Comparison of ENCODE assay signal across 15 mouse cellular contexts in genomic region chr14:33639357-33639756, GRCm38 (mm10). TPM values are rescaled to one million over a fixed set of nuclear protein-coding genes. Genes with fewer than 3 reads are reported as not detected.
DNase-seq lines count a peak whose midpoint lies in the region; ATAC-seq and TF ChIP-seq lines count a peak whose summit lies in the region.
"Had no signal": no experiment of that assay in that cellular context is flagged by ENCODE, and none has a peak within 500 bp of the region (broad histone marks: within the 10 kb centered on the region; RNA-seq: fewer than 3 reads in every experiment).

No protein-coding gene starts in this region.

- 74% methylated on average over 5 of the region's 5 CpGs for WGBS in forebrain, embryonic 14.5 days
- WGBS in forebrain, embryonic 11.5 days: 81% methylated on average over 5 of the region's 5 CpGs

- no peak overlapping the region for H3K9ac ChIP-seq in forebrain, embryonic 14.5 days (ENCODE audit: low read length)
- H3K9ac ChIP-seq in forebrain, embryonic 11.5 days (ENCODE audit: low read length): no peak overlapping the region
- H3K9ac ChIP-seq in CH12.LX (ENCODE audit: insufficient read depth, low read depth): no peak overlapping the region
- H3K9ac ChIP-seq: heart, embryonic 13.5 days; neural tube, embryonic 12.5 days had no signal

- no peaks in the 10 kb centered on the region for H3K27me3 ChIP-seq in forebrain, embryonic 14.5 days (replicated peaks; ENCODE audit: control insufficient read depth, insufficient read depth, low read length)
- no peaks in the 10 kb centered on the region for H3K27me3 ChIP-seq in forebrain, embryonic 11.5 days (ENCODE audit: control insufficient read depth, insufficient read depth, low read length)
- no peaks in the 10 kb centered on the region for H3K27me3 ChIP-seq in CH12.LX (replicated peaks)
- H3K27me3 ChIP-seq: heart, embryonic 13.5 days; neural tube, embryonic 12.5 days had no signal

- no peak for ATAC-seq in forebrain, embryonic 14.5 days
- ATAC-seq in forebrain, embryonic 11.5 days (replicated peaks; ENCODE audit: low FRiP score): no peak
- ATAC-seq: CD4-positive, CD25-positive, alpha-beta regulatory T cell, adult 4 months; intestine, embryonic 16.5 days had no signal

- no peak overlapping the region for H3K27ac ChIP-seq in forebrain, embryonic 14.5 days (ENCODE audit: low read depth, low read length)
- H3K27ac ChIP-seq in forebrain, embryonic 11.5 days (ENCODE audit: low read depth, low read length): no peak overlapping the region
- no peak overlapping the region for H3K27ac ChIP-seq in CH12.LX (ENCODE audit: insufficient read depth, low read depth)
- H3K27ac ChIP-seq: heart, embryonic 13.5 days; neural tube, embryonic 12.5 days had no signal

- H3K79me2 ChIP-seq in CH12.LX (replicated peaks; ENCODE audit: control insufficient read depth, extremely low read depth, insufficient read depth, poor library complexity, severe bottlenecking): no peaks in the 10 kb centered on the region

- no peaks in the 10 kb centered on the region for H3K36me3 ChIP-seq in forebrain, embryonic 14.5 days (ENCODE audit: control insufficient read depth, insufficient read depth, low read length)
- H3K36me3 ChIP-seq in forebrain, embryonic 11.5 days (ENCODE audit: control insufficient read depth, insufficient read depth, low read length): no peaks in the 10 kb centered on the region
- no peaks in the 10 kb centered on the region for H3K36me3 ChIP-seq in CH12.LX (replicated peaks in 1 of 2; ENCODE audit: control insufficient read depth in 1 of 2, insufficient read depth in 1 of 2, low read length in 1 of 2)
- H3K36me3 ChIP-seq: heart, embryonic 13.5 days; neural tube, embryonic 12.5 days had no signal

- in situ Hi-C loops in CH12.LX (cut with MboI; ENCODE audit: low pct_ligation_motif_present, low pct_unique_long_range_greater_than_20kb, low sequenced_read_pairs): no loop called here

- no peak for TF ChIP-seq POLR2A in CH12.LX (IDR thresholded peaks at IDR 0.05; ENCODE audit: low read depth, low read length)

- H3K4me1 ChIP-seq in forebrain, embryonic 14.5 days (ENCODE audit: control insufficient read depth, insufficient read depth, low read length): no peaks in the 10 kb centered on the region
- H3K4me1 ChIP-seq in forebrain, embryonic 11.5 days (replicated peaks; ENCODE audit: control insufficient read depth, insufficient read depth, low read length): no peaks in the 10 kb centered on the region
- peaks cover 0 to 5% of the 10 kb centered on the region in 2 experiments; a peak in 2 of 4 replicates for H3K4me1 ChIP-seq in CH12.LX (ENCODE audit: control insufficient read depth in 1 of 2, insufficient read depth in 2 of 2)
- H3K4me1 ChIP-seq: heart, embryonic 13.5 days; neural tube, embryonic 12.5 days had no signal

- TF ChIP-seq CTCF in CH12.LX (conservative IDR thresholded peaks at IDR 0.05 in 1 of 2, IDR thresholded peaks at IDR 0.05 in 1 of 2; ENCODE audit: low read depth in 2 of 2, low read length in 2 of 2): peak; percentile 47 to 69

- DNase-seq in forebrain, embryonic 14.5 days (ENCODE audit: low spot score): peak; percentile 17
- DNase-seq in forebrain, embryonic 11.5 days (ENCODE audit: low spot score): no peak
- peak; percentile 12 to 19 for DNase-seq in left cerebral cortex, adult 18-20 months (ENCODE audit: low spot score in 2 of 2)
- no peak for DNase-seq in left cerebral cortex, postnatal 36 days (ENCODE audit: low spot score in 2 of 2)
- peak; percentile 29 for DNase-seq in CH12.LX (ENCODE audit: extremely low read depth)
- DNase-seq in embryo, embryonic 10.5 days (ENCODE audit: low spot score): peak; percentile 32
- no peak for DNase-seq in c-Kit-positive CD71-positive TER-119-positive erythroid progenitor cells, embryonic 14.5 days (ENCODE audit: low spot score)
- no peak for DNase-seq in spleen, postnatal 36 days (ENCODE audit: low spot score in 2 of 2)
- DNase-seq: adrenal gland, postnatal 14 days; cerebellum, adult 8-10 months; thymus, adult 2 months had no signal

- TF ChIP-seq EP300 in CH12.LX (IDR thresholded peaks at IDR 0.05; ENCODE audit: low read length): no peak

- no peaks in the 10 kb centered on the region for H3K9me3 ChIP-seq in forebrain, embryonic 14.5 days (replicated peaks; ENCODE audit: control insufficient read depth, low read length)
- no peaks in the 10 kb centered on the region for H3K9me3 ChIP-seq in forebrain, embryonic 11.5 days (ENCODE audit: control insufficient read depth, low read length)
- H3K9me3 ChIP-seq in CH12.LX (replicated peaks; ENCODE audit: low read length): no peaks in the 10 kb centered on the region
- H3K9me3 ChIP-seq: neural tube, embryonic 12.5 days had no signal

- H3K4me2 ChIP-seq in forebrain, embryonic 14.5 days (ENCODE audit: low read length): no peak overlapping the region
- H3K4me2 ChIP-seq in forebrain, embryonic 11.5 days (ENCODE audit: low read depth, low read length, severe bottlenecking): no peak overlapping the region
- H3K4me2 ChIP-seq in CH12.LX (ENCODE audit: insufficient read depth, low read depth, poor library complexity, severe bottlenecking): no peak overlapping the region
- H3K4me2 ChIP-seq: heart, embryonic 13.5 days; neural tube, embryonic 12.5 days had no signal

- dilution Hi-C loops in CH12.LX (cut with MboI; ENCODE audit: extremely low pct_ligation_motif_present, extremely low pct_unique_long_range_greater_than_20kb, low sequenced_read_pairs): no loop called here

- TF ChIP-seq RAD21 in CH12.LX (IDR thresholded peaks at IDR 0.05; ENCODE audit: low read depth, low read length): peak; percentile 38

- no peak overlapping the region for H3K4me3 ChIP-seq in forebrain, embryonic 14.5 days (ENCODE audit: low read depth, low read length)
- H3K4me3 ChIP-seq in forebrain, embryonic 11.5 days (ENCODE audit: low read depth, low read length): no peak overlapping the region
- H3K4me3 ChIP-seq in CH12.LX (replicated peaks in 1 of 3; ENCODE audit: low read depth in 2 of 3, low read length in 2 of 3, poor library complexity in 1 of 3): no peak overlapping the region
- H3K4me3 ChIP-seq: heart, embryonic 13.5 days; neural tube, embryonic 12.5 days had no signal

- intact Hi-C loops in left cerebral cortex, postnatal 36 days (cut with DNase I): no loop called here

TF ChIP-seq in CH12.LX, 34 proteins besides CTCF, POLR2A, EP300 and RAD21:
- TF ChIP-seq MAFK (IDR thresholded peaks at IDR 0.05; ENCODE audit: insufficient replicate concordance, low read length): no peak
- TF ChIP-seq SMC3 (IDR thresholded peaks at IDR 0.05; ENCODE audit: low read depth, low read length): peak; percentile 38
- no peak for TF ChIP-seq POLR2AphosphoS2 (IDR thresholded peaks at IDR 0.05; ENCODE audit: low read depth, low read length)
- no peak for TF ChIP-seq IRF4 (IDR thresholded peaks at IDR 0.05; ENCODE audit: low read depth, low read length)
- TF ChIP-seq SIN3A (IDR thresholded peaks at IDR 0.05; ENCODE audit: low read length): no peak
- TF ChIP-seq MYC (IDR thresholded peaks at IDR 0.05; ENCODE audit: low read depth, low read length): 0 out of 2 replicates have a peak, but pooled peaks have one; percentile 23
- no peak for TF ChIP-seq BHLHE40 (IDR thresholded peaks at IDR 0.05; ENCODE audit: low read depth, low read length)

RNA-seq across cellular contexts. Expression of gene Ptpn20, which starts 50.4 kb away (rescaled TPM):
- 0.09 TPM in 2 replicates for polyA plus RNA-seq in forebrain, embryonic 14.5 days (2014; fragmentation: Nextera tagmentation; extraction: Ambion mirVana)
- polyA plus RNA-seq in forebrain, embryonic 11.5 days (2014; fragmentation: Nextera tagmentation; extraction: Ambion mirVana): 0.19 TPM in 1 of 2 replicates, not detected in the other
- total RNA-seq in left cerebral cortex, adult 18-20 months (2021): under 1 TPM; 0.53 to 0.70 TPM
- total RNA-seq in left cerebral cortex, postnatal 36 days (2021): under 1 TPM; 0.52 to 0.57 TPM
- total RNA-seq in CH12.LX (2012; rRNA removed) (not detected in 2 replicates), CH12.LX (2014; rRNA removed) (0.11 and 0.20 TPM in 2 replicates)
- 0.10 TPM in 2 replicates for polyA plus RNA-seq in CH12.LX (2012; ENCODE audit: insufficient read length, low read depth)
- total RNA-seq: adrenal gland, postnatal 14 days had no signal
- polyA plus RNA-seq: CD4-positive, CD25-positive, alpha-beta regulatory T cell, adult 4 months; heart, embryonic 13.5 days; thymus, adult 2 months had no signal

Comparison
In these comparisons a context has a peak if more than half of its experiments do, and no peak if none do; other contexts are left out.
1. DNase-seq: peak in forebrain, embryonic 14.5 days (single experiment), left cerebral cortex, adult 18-20 months (2 of 2), CH12.LX (single experiment) and embryo, embryonic 10.5 days (single experiment); none in forebrain, embryonic 11.5 days (single experiment), left cerebral cortex, postnatal 36 days (0 of 2), c-Kit-positive CD71-positive TER-119-positive erythroid progenitor cells, embryonic 14.5 days (single experiment) and spleen, postnatal 36 days (0 of 2).